Mouse (Mus musculus): ENCODE data around the gene Tm4sf1. TPM values are rescaled to one million over a fixed set of nuclear protein-coding genes. Genes with fewer than 3 reads are reported as not detected.

Tm4sf1 gene
- polyA plus RNA-seq (2016; fragmentation: Nextera tagmentation; extraction: Ambion mirVana), result 24.0 and 35.0 TPM in 2 replicates

DNA sequence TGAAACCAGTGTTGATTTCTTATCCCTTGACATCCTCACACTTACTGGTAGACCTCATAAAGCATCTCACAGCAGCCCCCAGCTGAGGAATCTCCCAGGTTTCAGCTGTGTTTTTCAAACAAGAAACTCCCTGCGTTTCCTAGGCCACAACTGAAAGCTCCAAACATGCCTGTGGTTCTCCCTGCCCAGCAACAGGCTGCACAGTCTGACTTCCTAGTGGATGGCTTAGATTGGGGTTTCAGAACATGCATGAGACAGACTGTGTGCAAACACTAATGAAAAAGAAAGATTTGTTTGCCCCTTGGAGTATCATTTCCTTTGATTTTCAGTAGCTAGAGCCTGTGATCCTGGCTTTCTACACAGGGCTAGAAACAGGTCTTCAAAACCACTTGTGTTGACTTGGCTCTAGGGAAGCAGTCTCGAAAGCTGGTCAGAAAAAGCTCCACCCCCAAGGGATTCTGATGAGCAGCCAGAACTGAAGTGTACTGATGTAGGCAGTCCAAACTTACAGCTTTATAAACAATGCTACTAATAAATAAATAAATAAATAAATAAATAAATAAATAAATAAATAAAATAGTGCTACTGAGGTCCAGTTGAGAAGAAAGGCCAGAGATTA is at the start of gene Tm4sf1:
Gene Tm4sf1 (minus strand): TSS at position 68 of the 619 bp plus-strand sequence.
- ATAC-seq (ENCODE audit: low FRiP score, low read depth), result no peak
- 54% methylated on average over 2 of the region's 2 CpGs for WGBS
- H3K4me2 ChIP-seq (replicated peaks), result no peak within 1 kb of the TSS

DNA sequence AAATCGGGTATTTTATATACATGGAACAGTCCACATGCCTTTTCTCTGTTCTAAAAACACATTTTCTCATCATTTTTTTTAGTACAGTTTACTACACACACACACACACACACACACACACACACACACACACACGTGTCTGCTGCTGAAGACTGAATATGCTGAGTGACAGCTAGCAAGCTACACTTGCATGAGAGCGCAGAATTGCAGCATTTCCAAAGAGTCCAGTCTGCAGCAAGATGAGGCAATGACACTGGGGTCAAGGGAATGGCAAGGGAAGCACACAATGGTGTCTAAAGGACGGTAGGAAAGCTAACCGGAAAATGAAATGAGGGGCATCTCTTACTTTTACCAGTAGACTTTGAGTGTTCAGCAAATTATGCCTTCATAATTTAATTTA is 43.0 kb upstream of the Tm4sf1 start:
- WGBS, result 81% methylated on average over 5 of the region's 5 CpGs
- Histone ChIP-seq H3K9ac (replicated peaks) (no peak overlapping the region), H3K27ac (replicated peaks) (no peak overlapping the region), H3K36me3 (no peaks in the 10 kb centered on the region), H3K9me3 (no peaks in the 10 kb centered on the region), H3K4me1 (no peaks in the 10 kb centered on the region), H3K4me3 (no peak overlapping the region), H3K27me3 (no peaks in the 10 kb centered on the region), H3K4me2 (replicated peaks) (no peak overlapping the region)
- ATAC-seq (ENCODE audit: low FRiP score, low read depth), result no peak

More for the DNA sequence above, at the start of gene Tm4sf1:
- H3K4me3 ChIP-seq, result no peak within 1 kb of the TSS
- no peak within 1 kb of the TSS for H3K27ac ChIP-seq (replicated peaks)
- no peaks in the 10 kb centered on the region for H3K9me3 ChIP-seq
- no peak within 1 kb of the TSS for H3K9ac ChIP-seq (replicated peaks)
- H3K36me3 ChIP-seq, result no peaks in the 10 kb centered on the region
- H3K27me3 ChIP-seq, result no peaks in the 10 kb centered on the region
- H3K4me1 ChIP-seq, result no peaks in the 10 kb centered on the region

DNA sequence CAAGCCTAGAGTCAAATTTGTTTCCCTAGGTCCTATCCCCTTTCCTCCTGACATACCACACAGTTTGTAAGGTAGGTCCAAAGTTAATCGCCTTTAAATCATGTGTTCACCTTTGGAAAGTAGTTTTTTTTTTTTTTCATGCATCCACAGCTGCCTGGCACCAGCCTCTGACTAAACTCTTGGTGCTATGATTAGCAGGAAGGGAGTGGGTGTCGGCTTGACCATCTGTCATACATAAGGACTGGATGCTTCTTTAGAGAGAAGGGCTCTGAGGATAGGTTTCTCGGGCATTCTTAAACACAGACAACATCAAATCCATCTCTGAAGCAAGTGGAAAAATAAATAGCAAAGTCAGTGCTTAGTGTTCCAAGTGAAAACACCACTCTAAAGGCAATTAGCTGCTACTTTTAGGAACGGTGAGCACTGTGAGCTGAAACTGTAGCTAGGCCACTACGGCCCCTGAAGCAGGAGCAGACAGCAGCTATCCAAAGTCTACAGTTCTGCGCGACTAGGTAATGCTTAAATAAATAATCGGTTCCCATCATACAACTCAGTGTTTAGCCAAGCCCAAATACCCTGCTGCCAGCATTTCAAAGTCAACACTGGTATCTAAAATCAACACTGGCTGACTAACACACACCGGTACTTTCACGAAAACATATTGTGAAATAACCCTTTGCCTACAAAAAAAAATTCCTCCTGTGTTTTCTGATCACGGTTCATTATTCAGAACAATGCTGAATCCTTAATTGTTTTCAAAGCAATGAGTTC is 42.2 kb upstream of the Tm4sf1 start:
- H3K27ac ChIP-seq (replicated peaks), result no peak overlapping the region
- H3K4me2 ChIP-seq (replicated peaks), result no peak overlapping the region
- no peaks in the 10 kb centered on the region for H3K27me3 ChIP-seq
- ATAC-seq (ENCODE audit: low FRiP score, low read depth), result no peak
- H3K9me3 ChIP-seq, result no peaks in the 10 kb centered on the region
- no peaks in the 10 kb centered on the region for H3K36me3 ChIP-seq
- H3K4me1 ChIP-seq, result no peaks in the 10 kb centered on the region
- WGBS, result 78% methylated on average over 11 of the region's 11 CpGs
- no peak overlapping the region for H3K4me3 ChIP-seq
- no peak overlapping the region for H3K9ac ChIP-seq (replicated peaks)

DNA sequence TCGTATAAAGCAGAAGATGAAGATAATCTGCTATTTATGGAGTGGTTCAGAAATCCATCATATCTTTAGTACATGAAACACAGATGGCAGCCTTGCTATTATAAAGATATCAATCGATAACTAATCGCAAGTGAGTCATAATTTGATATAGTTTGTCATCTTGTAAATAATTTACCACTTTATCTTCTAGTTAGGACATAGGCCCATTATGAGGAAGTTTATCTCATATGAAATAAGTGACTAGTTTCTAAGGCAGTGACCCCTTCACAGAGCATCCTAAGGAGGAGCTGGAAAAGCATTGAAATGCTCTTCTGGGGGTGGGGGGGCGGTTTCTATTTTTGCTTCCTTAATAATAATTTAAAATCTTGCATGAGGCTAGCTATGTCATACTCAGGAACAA is 41.2 kb upstream of the Tm4sf1 start:
- no peaks in the 10 kb centered on the region for H3K27me3 ChIP-seq
- no peak overlapping the region for H3K4me3 ChIP-seq
- no peak overlapping the region for H3K27ac ChIP-seq (replicated peaks)
- no peaks in the 10 kb centered on the region for H3K4me1 ChIP-seq
- H3K9ac ChIP-seq (replicated peaks), result no peak overlapping the region
- no peak for ATAC-seq (ENCODE audit: low FRiP score, low read depth)
- no peak overlapping the region for H3K4me2 ChIP-seq (replicated peaks)
- H3K36me3 ChIP-seq, result no peaks in the 10 kb centered on the region
- 88% methylated on average over 4 of the region's 4 CpGs for WGBS
- no peaks in the 10 kb centered on the region for H3K9me3 ChIP-seq

DNA sequence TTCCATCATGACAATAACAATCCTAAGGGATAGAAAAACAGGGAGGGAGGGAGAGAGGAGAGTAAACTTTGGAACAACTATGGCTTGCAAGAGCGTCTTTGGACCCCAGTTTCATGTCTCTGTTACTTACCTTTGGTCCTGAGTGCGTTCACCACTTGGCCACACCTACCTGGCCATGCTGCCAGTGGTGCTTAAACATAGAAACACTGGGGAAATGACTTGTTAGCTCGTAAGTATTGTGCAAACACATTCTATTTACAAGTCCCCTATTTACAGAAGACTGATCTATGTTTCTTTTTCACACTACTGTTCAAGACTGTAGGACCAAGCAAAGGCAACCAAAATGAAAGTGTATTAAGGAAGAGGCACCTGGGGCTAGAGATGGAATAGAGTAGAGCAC is 39.5 kb upstream of the Tm4sf1 start:
- no peak overlapping the region for H3K9ac ChIP-seq (replicated peaks)
- no peaks in the 10 kb centered on the region for H3K27me3 ChIP-seq
- H3K4me3 ChIP-seq, result no peak overlapping the region
- ATAC-seq (ENCODE audit: low FRiP score, low read depth), result no peak
- no peaks in the 10 kb centered on the region for H3K4me1 ChIP-seq
- H3K4me2 ChIP-seq (replicated peaks), result no peak overlapping the region
- 84% methylated on average over 3 of the region's 3 CpGs for WGBS
- no peaks in the 10 kb centered on the region for H3K9me3 ChIP-seq
- H3K27ac ChIP-seq (replicated peaks), result no peak overlapping the region
- no peaks in the 10 kb centered on the region for H3K36me3 ChIP-seq

DNA sequence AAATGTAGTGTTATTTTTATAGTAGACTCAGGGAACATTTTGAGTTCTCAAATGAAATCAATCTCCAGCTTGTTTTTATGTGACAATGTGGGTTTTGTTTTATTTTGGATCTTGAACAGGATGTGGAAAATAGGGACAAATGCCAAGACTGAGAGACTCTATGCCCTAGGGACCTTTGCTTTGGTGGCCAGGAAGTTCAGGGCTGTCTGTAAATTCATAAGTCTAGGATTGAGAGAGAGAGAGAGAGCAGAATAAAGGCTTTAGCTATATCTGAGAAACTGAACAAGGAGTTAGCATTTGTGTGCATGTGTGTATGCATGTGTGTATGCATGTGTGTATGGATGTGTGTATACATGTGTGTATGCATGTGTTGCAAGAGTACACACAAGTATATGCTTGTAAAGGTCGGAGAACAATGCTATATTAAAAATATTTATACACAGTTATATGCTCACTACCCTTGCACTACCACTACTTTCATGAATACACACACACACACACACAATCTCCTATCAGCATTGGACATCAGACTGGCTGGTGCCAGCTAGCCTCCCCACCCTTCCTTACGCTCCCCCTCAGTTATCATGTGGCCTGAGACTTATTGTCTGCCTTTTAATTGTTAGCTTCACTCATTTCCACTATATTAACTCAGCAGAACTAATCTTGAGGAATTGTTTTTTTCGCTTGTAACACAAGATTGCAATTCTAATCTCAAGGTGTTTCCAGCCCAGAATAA is 33.5 kb upstream of the Tm4sf1 start:
- Histone ChIP-seq H3K4me3 (no peak overlapping the region), H3K36me3 (no peaks in the 10 kb centered on the region), H3K4me1 (no peaks in the 10 kb centered on the region), H3K27me3 (no peaks in the 10 kb centered on the region), H3K9ac (replicated peaks) (no peak overlapping the region), H3K9me3 (no peaks in the 10 kb centered on the region), H3K27ac (replicated peaks) (no peak overlapping the region), H3K4me2 (replicated peaks) (no peak overlapping the region)
- no peak for ATAC-seq (ENCODE audit: low FRiP score, low read depth)
- 73% methylated on average over 3 of the region's 3 CpGs for WGBS

DNA sequence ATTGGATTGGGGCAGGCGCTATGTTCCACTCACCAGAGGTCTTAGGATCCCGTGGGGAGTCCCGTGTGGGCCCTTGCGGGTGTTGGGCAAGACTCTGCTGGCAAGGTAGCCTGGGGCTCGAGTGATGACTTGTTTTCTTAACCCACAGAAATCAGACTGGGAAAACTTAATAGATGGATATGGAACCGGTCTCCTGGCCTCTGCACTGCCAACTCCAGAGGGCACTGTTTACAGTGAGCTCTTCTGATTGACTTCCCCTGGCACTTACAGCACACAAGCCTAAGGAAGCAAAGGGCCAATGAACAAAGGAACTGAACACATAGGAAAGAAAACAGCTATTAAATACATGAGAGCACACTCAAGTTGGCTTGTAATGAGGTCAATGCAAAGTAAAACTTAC is 26.2 kb upstream of the Tm4sf1 start:
- Histone ChIP-seq H3K4me1 (no peaks in the 10 kb centered on the region), H3K9me3 (0 out of 2 replicates have a peak, but pooled peaks cover 6% of the 10 kb centered on the region), H3K9ac (replicated peaks) (no peak overlapping the region), H3K36me3 (no peaks in the 10 kb centered on the region), H3K27ac (replicated peaks) (no peak overlapping the region), H3K4me3 (no peak overlapping the region), H3K27me3 (no peaks in the 10 kb centered on the region), H3K4me2 (replicated peaks) (no peak overlapping the region)
- WGBS, result 89% methylated on average over 6 of the region's 6 CpGs
- ATAC-seq (ENCODE audit: low FRiP score, low read depth), result no peak

DNA sequence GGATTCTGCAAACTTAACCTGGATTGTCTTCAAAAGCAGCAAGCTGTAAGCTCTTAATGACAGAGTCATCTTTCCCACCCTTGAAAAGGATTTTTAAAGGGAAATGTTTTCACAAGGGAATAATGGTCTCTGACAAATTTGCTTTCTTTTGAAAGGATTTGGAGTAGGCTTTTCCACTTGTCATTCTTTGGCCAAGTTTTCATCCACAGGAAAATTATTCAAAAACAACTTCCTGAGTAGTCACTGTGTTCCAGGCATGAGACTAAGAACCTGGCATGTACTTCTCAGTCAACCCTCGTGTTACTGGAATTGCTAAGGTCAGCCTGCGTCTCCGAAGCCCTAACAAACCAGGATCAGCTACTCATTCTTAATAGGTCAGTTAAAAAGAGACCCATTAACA is 5.3 kb upstream of the Tm4sf1 start:
- Histone ChIP-seq H3K4me1 (no peaks in the 10 kb centered on the region), H3K27me3 (no peaks in the 10 kb centered on the region), H3K4me2 (replicated peaks) (no peak overlapping the region), H3K9ac (replicated peaks) (no peak overlapping the region), H3K27ac (replicated peaks) (no peak overlapping the region), H3K9me3 (no peaks in the 10 kb centered on the region), H3K36me3 (no peaks in the 10 kb centered on the region), H3K4me3 (no peak overlapping the region)
- ATAC-seq (ENCODE audit: low FRiP score, low read depth), result no peak
- WGBS, result 87% methylated on average over 3 of the region's 3 CpGs

DNA sequence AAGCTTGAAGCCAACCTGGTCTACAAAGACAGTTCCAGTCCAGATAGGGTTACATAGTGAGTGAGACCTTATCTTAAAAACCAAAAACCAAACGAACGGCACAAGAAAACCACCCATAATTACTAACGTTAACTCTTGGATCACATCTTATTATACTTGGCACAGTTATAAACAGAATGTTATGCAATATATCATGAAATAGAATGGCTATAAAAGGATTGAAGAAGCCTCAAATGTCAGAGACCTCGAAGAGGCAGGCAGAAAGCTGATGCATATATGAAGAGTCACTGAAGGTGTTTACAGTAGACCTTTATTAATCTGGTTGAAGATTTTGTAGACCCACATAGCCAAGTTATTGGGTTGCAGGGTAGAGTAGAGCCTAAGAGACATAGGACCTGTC is 3.8 kb upstream of the Tm4sf1 start:
- H3K4me2 ChIP-seq (replicated peaks), result no peak overlapping the region
- H3K27ac ChIP-seq (replicated peaks), result no peak overlapping the region
- no peak overlapping the region for H3K4me3 ChIP-seq
- H3K27me3 ChIP-seq, result no peaks in the 10 kb centered on the region
- WGBS, result 92% methylated on average over 4 of the region's 4 CpGs
- H3K36me3 ChIP-seq, result no peaks in the 10 kb centered on the region
- no peaks in the 10 kb centered on the region for H3K9me3 ChIP-seq
- ATAC-seq (ENCODE audit: low FRiP score, low read depth), result no peak
- H3K9ac ChIP-seq (replicated peaks), result no peak overlapping the region
- no peaks in the 10 kb centered on the region for H3K4me1 ChIP-seq

DNA sequence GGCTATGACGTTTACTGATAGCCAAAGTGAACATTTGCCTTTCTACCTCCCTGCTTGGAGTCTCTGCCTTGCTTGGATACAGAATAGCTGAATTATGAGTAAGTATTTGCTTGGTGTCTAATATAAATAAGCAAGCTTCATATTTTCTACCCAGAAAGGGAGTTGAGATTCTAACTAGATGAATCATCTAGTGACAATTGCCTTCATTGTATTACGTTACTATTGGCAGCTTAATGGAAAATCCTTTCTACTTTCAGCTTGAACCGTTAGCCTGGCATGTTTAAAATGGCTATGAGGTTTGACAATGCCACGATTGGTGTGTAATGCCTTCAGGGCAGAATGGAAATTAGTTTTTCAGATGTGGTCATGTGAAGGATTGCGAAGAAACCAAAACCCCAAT is 2.7 kb upstream of the Tm4sf1 start:
- H3K27me3 ChIP-seq, result no peaks in the 10 kb centered on the region
- no peak for ATAC-seq (ENCODE audit: low FRiP score, low read depth)
- WGBS, result 70% methylated on average over 5 of the region's 5 CpGs

DNA sequence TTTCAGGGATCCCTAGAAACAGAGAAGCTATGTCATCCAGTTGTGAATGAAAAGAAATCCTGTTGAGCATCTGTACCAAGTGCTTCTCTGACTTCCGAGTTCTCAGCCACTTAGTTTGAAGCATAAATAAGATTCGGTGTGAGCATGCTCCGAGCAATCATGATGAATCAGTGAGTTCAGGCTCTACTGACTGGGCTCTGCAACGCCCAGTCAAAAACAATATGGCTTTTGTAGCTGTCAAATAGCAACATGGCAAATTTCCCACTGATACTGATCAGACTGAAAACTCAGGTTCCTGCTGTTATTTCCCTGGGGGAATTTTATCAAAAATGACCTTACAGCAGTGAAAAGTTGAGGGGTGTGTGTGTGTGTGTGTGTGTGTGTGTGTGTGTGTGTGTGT is 2.3 kb upstream of the Tm4sf1 start:
- Histone ChIP-seq H3K27me3 (no peaks in the 10 kb centered on the region), H3K4me1 (no peaks in the 10 kb centered on the region), H3K27ac (replicated peaks) (no peak overlapping the region), H3K36me3 (no peaks in the 10 kb centered on the region), H3K4me3 (no peak overlapping the region), H3K9ac (replicated peaks) (no peak overlapping the region), H3K9me3 (no peaks in the 10 kb centered on the region), H3K4me2 (replicated peaks) (no peak overlapping the region)
- no peak for ATAC-seq (ENCODE audit: low FRiP score, low read depth)
- 81% methylated on average over 4 of the region's 4 CpGs for WGBS

More for the DNA sequence above, 2.7 kb upstream of the Tm4sf1 start:
- Histone ChIP-seq H3K9me3 (no peaks in the 10 kb centered on the region), H3K36me3 (no peaks in the 10 kb centered on the region), H3K4me3 (no peak overlapping the region), H3K9ac (replicated peaks) (no peak overlapping the region), H3K27ac (replicated peaks) (no peak overlapping the region), H3K4me2 (replicated peaks) (no peak overlapping the region), H3K4me1 (no peaks in the 10 kb centered on the region)

DNA sequence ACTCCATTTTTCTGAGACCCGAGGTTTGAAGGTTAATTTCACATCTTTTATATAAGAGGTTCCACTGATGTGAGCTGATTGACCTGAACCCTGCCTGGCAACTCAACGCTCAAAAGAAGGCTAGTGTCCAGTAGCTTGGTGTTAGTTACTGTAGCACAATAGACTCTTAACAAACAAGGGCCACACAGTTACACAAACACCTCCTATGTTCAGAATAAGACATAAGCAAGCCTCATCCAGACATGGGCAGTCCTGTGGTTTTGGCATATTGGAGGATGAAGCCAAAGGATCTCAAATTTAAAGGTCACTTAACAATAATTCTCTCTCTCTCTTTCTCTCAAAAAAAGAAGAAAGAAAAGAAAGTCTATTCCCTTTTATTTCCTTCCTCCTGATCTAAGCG is 1.7 kb upstream of the Tm4sf1 start:
- H3K4me3 ChIP-seq, result no peak overlapping the region
- H3K36me3 ChIP-seq, result no peaks in the 10 kb centered on the region
- no peak for ATAC-seq (ENCODE audit: low FRiP score, low read depth)
- WGBS, result 80% methylated on average over 3 of the region's 3 CpGs
- no peaks in the 10 kb centered on the region for H3K27me3 ChIP-seq
- H3K9me3 ChIP-seq, result no peaks in the 10 kb centered on the region
- no peak overlapping the region for H3K27ac ChIP-seq (replicated peaks)
- no peaks in the 10 kb centered on the region for H3K4me1 ChIP-seq
- no peak overlapping the region for H3K4me2 ChIP-seq (replicated peaks)
- no peak overlapping the region for H3K9ac ChIP-seq (replicated peaks)
